Mouse (Mus musculus) liver, embryonic 16.5 days (tissue): ENCODE measurements around the gene Ythdf2. TPM values are rescaled to one million over a fixed set of nuclear protein-coding genes. Genes with fewer than 3 reads are reported as not detected.

Source experiments
- ATAC-seq: fragments of 200-750 bp; cut with Nextera tagmentation; 2 replicates; pipeline ENCODE4 v1.8.0; 2017; ENCODE audit warnings: low read depth, mild to moderate bottlenecking, moderate number of reproducible peaks, moderate library complexity
- H3K27ac ChIP-seq: fragments of 300-500 bp; sonication (generic); 2 replicates; pipeline ENCODE4 v1.5.1; 2014; ENCODE audit warnings: mild to moderate bottlenecking, low read length
- H3K27me3 ChIP-seq: fragments of 300-500 bp; sonication (generic); 2 replicates; pipeline ENCODE4 v1.6.1; 2014; ENCODE audit warnings: low read depth, low read length, mixed read lengths; ENCODE audit not compliant: control insufficient read depth, insufficient read depth
- H3K36me3 ChIP-seq: fragments of 300-500 bp; sonication (generic); 2 replicates; pipeline ENCODE4 v1.6.1; 2014; ENCODE audit warnings: mild to moderate bottlenecking; ENCODE audit not compliant: control insufficient read depth, insufficient read depth
- H3K4me1 ChIP-seq: fragments of 300-500 bp; sonication (generic); 2 replicates; pipeline ENCODE4 v1.6.1; 2014; ENCODE audit warnings: low read depth, low read length, mixed read lengths; ENCODE audit not compliant: control insufficient read depth
- H3K4me2 ChIP-seq: fragments of 300-500 bp; sonication (generic); 2 replicates; pipeline ENCODE4 v1.6.1; 2014; ENCODE audit warnings: low read depth, low read length, mixed read lengths
- H3K4me3 ChIP-seq: fragments of 300-500 bp; sonication (generic); 2 replicates; pipeline ENCODE4 v1.5.1; 2014; ENCODE audit warnings: low read depth, mild to moderate bottlenecking, low read length
- H3K9ac ChIP-seq: fragments of 300-500 bp; sonication (generic); 2 replicates; pipeline ENCODE4 v1.6.1; 2014; ENCODE audit warnings: low read depth, low read length
- H3K9me3 ChIP-seq: fragments of 300-500 bp; sonication (generic); replicated peaks from 2 replicates; pipeline ENCODE4 v1.6.1; 2016; ENCODE audit warnings: low read length; ENCODE audit not compliant: control insufficient read depth
- WGBS: fragments of 180-500 bp; shearing (Covaris S2); extraction: QIAGEN DNeasy Blood & Tissue Kit; methylation state at CpG from one replicate; pipeline ENCODE4 v1.1.7; 2014; ENCODE audit not compliant: insufficient replicate concordance; 5-methylcytosine and 5-hydroxymethylcytosine counted together
- polyA plus RNA-seq: library from polyadenylated mRNA; unstranded; fragments of >200 nt; fragmentation: Nextera tagmentation; extraction: Ambion mirVana; gene quantifications from 2 replicates; pipeline ENCODE4 v1.2.1, GENCODE M21; 2015

Ythdf2 gene
- polyA plus RNA-seq, 1 experiment from 2014 or later: 24.9 TPM

DNA sequence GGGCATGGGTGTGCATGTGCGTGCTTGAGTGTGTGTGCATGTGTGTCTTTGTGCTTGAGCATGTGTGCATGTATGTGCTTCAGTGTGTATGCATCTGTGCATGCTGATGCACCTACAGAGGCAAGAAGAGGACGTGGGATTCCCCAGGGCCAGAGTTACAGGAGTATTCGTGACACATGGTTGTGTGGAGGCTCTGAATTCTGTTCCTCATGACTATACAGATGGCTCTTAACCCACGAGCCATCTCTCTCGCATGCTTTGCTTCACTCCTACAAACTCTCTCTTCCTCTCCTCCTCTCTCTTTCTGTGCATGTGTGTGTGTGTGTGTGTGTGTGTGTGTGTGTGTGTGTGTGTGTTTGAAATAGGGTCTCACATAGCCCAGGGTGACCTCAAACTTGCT lies 42.3 kb downstream of the Ythdf2 start:
- Histone ChIP-seq H3K27ac (no peak overlapping the region), H3K36me3 (no peaks in the 10 kb centered on the region), H3K4me2 (no peak overlapping the region), H3K27me3 (no peaks in the 10 kb centered on the region), H3K4me1 (no peaks in the 10 kb centered on the region), H3K9me3 (no peaks in the 10 kb centered on the region), H3K4me3 (no peak overlapping the region), H3K9ac (no peak overlapping the region)
- 61% methylated on average over 5 of the region's 5 CpGs for WGBS
- no peak for ATAC-seq

GRCm38 (mm10) chr4:132169271-132169670 lies 42.8 kb downstream of the Ythdf2 start:
- H3K27ac ChIP-seq: no peak overlapping the region
- H3K4me1 ChIP-seq: no peaks in the 10 kb centered on the region
- no peaks in the 10 kb centered on the region for H3K36me3 ChIP-seq
- no peaks in the 10 kb centered on the region for H3K27me3 ChIP-seq
- no peak overlapping the region for H3K4me2 ChIP-seq
- H3K9ac ChIP-seq: no peak overlapping the region
- H3K9me3 ChIP-seq: no peaks in the 10 kb centered on the region
- ATAC-seq: no peak
- no peak overlapping the region for H3K4me3 ChIP-seq
- 77% methylated on average over 3 of the region's 3 CpGs for WGBS

GRCm38 (mm10) chr4:132167436-132167835 lies 44.7 kb downstream of the Ythdf2 start:
- Histone ChIP-seq H3K4me3 (no peak overlapping the region), H3K27me3 (no peaks in the 10 kb centered on the region), H3K9me3 (no peaks in the 10 kb centered on the region), H3K4me1 (no peaks in the 10 kb centered on the region), H3K36me3 (no peaks in the 10 kb centered on the region), H3K9ac (no peak overlapping the region), H3K4me2 (no peak overlapping the region), H3K27ac (no peak overlapping the region)
- WGBS: 67% methylated on average over 3 of the region's 3 CpGs
- ATAC-seq: no peak

GRCm38 (mm10) chr4:132166350-132167290 lies 45.5 kb downstream of the Ythdf2 start:
- Histone ChIP-seq H3K4me2 (no peak overlapping the region), H3K9me3 (no peaks in the 10 kb centered on the region), H3K27me3 (no peaks in the 10 kb centered on the region), H3K27ac (no peak overlapping the region), H3K9ac (no peak overlapping the region), H3K4me1 (no peaks in the 10 kb centered on the region), H3K36me3 (no peaks in the 10 kb centered on the region), H3K4me3 (no peak overlapping the region)
- 57% methylated on average over 16 of the region's 16 CpGs for WGBS
- ATAC-seq: no peak

DNA sequence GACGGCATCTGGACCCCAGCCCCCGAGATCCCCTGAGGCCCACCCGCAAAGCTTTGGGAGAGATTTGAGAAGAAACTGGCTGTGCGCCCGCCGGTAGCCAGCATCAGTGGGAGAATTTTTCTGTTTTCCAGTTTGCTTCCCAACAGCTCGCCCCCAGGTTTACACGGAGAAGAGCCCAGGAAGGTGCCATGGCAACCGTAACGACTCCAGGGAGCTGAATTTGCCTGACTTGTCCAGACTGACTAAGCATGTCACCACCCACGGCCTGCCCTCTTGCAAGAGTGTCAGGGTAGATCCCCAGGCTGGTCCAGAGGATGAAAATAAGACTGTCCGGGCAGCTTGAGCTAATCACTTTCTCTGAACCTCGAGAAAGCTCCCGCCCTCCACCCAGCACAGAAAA lies 46.4 kb downstream of the Ythdf2 start:
- 67% methylated on average over 14 of the region's 14 CpGs for WGBS
- no peaks in the 10 kb centered on the region for H3K9me3 ChIP-seq
- H3K4me2 ChIP-seq: no peak overlapping the region
- H3K36me3 ChIP-seq: no peaks in the 10 kb centered on the region
- no peak overlapping the region for H3K9ac ChIP-seq
- no peak overlapping the region for H3K4me3 ChIP-seq
- no peak overlapping the region for H3K27ac ChIP-seq
- ATAC-seq: no peak
- H3K27me3 ChIP-seq: no peaks in the 10 kb centered on the region
- no peaks in the 10 kb centered on the region for H3K4me1 ChIP-seq

DNA sequence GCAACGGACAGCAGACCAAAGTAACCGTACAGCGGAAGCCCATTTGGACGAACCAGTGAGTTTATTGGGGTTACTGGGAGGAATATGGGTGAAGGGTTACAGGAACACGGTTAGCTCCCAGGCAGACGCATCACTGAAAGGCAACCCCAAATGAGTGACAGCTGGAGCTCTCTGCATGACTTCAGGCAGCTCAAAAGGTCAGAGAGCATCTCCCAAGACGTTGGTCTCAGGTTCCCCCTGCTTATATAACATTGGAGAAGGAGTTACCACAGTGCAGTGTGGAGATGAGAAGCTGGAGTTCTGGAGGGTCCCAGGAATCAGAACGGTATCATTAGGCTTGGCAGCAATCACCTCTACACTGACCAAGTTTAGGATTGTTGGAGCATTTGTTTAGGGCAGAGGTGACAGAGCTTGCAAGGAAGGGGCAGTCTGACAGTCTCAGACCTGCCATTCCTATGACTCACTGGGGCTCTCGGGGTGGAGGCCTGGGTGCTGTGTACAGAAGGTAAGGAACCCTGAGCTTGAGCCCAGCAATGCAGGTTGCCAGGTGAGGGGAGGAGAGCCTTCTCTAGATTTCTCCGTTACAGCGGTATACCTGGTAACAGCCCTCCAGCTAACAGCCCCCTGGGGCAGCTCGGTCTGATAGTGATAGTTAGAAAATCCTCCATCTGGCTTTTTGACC lies 55.0 kb downstream of the Ythdf2 start:
- Histone ChIP-seq H3K36me3 (no peaks in the 10 kb centered on the region), H3K4me1 (no peaks in the 10 kb centered on the region), H3K9ac (no peak overlapping the region), H3K27me3 (no peaks in the 10 kb centered on the region), H3K9me3 (no peaks in the 10 kb centered on the region), H3K4me2 (no peak overlapping the region), H3K4me3 (no peak overlapping the region), H3K27ac (no peak overlapping the region)
- no peak for ATAC-seq
- 55% methylated on average over 12 of the region's 12 CpGs for WGBS

DNA sequence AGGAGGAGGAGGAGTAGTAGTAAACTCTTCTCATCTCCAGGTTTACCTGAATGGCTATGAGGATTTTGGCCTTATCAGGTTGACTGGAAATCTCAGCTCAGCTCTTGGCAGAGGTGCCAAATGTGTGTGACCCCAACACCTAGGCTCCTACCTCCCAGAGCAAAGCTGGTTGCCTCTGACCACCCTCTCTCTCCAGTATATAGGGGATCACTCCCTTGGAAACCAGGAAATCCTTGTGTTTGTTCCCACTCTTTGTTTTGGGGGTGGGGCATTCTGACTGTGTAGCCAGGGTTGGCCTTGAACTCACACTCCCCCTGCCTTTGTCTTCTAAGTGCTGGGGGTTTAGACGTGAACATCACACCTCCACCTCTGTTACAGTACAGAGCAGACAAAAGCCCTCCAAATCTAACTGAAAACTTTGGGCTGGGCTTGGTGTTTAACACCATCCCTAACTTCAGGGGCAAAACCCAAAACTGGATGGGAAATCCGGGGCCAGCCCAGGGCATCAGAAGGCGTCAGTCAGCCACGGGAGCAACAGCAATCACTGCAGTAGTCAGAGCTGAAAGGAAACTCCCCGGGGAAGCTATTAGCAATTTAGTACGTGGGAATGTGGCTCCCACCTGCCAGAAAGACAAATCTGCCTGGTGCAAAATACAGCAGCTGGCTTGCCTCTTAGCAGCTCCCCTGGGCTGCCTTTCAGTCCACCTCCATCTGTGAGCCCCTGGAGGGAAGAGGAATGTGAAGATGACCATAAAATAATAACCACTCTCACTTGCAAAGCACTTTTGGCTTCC lies 57.0 kb downstream of the Ythdf2 start:
- no peak overlapping the region for H3K4me2 ChIP-seq
- WGBS: 8% methylated on average over 6 of the region's 6 CpGs

DNA sequence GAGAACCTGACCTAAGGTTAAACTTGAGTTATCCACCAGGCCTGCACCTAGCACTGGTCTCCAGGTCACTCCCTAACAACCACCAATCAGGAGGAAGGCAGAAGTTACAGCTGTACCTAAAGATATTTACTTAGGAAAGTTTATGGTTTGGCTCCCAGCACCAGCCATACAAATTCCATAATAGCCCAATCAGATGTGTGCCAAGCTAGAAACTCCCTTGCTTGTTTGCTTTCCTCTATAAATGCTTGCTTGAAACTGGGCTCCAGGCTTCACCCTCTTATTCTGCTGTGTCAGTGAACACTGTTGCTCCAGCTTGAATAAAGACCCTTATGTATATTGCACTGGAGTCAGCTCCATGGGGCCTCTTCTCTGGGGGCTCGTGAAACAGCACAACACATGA lies 60.4 kb downstream of the Ythdf2 start:
- H3K27ac ChIP-seq: no peak overlapping the region
- H3K27me3 ChIP-seq: 0 out of 2 replicates have a peak, but pooled peaks cover 2% of the 10 kb centered on the region
- H3K4me2 ChIP-seq: no peak overlapping the region
- WGBS: 46% methylated on average over 1 of the region's 1 CpGs
- H3K9ac ChIP-seq: no peak overlapping the region
- no peaks in the 10 kb centered on the region for H3K36me3 ChIP-seq
- ATAC-seq: no peak
- H3K4me1 ChIP-seq: no peaks in the 10 kb centered on the region
- no peaks in the 10 kb centered on the region for H3K9me3 ChIP-seq
- no peak overlapping the region for H3K4me3 ChIP-seq

More for the DNA sequence above, 57.0 kb downstream of the Ythdf2 start:
- Histone ChIP-seq H3K27ac (no peak overlapping the region), H3K36me3 (no peaks in the 10 kb centered on the region), H3K9ac (no peak overlapping the region), H3K27me3 (no peaks in the 10 kb centered on the region), H3K9me3 (no peaks in the 10 kb centered on the region), H3K4me3 (no peak overlapping the region), H3K4me1 (no peaks in the 10 kb centered on the region)
- no peak for ATAC-seq
